Comparison of ENCODE assay signal across 17 mouse cellular contexts in the genomic region with DNA sequence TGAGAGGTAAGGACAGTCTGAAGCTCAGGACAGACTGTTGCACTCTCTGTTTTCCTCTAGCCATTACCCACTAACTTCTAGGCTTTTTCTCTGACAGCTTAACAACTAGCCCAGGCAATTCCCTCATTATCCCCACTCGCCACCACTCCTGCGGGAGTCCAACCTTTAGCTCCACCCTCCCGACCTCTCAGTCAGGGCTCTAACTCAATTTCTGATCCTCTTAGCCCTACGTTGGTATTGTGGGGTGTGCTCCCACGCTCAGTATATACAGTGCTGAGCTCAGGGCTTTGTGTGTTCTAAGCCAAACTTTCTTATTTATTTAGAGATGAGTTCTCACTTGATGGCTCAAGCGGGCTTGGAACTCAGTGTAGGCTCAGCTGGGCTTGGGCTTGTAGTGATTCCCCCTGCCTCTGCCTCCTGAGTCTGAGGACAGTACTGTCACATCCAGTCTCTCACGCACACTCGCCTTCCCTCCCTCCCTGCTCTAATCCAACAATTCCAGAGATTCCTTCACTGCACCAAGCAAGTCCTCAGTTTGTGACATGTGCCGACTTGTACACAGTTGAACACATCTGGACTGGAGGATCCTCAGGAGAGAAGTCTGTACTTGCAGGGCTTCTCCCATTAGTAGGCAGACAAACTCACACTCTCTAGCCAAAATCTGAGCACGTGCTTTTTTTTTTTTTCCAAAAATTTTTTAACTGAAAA. TPM values are rescaled to one million over a fixed set of nuclear protein-coding genes. Genes with fewer than 3 reads are reported as not detected.
DNase-seq lines count a peak whose midpoint lies in the region; ATAC-seq and TF ChIP-seq lines count a peak whose summit lies in the region.
"Had no signal": no experiment of that assay in that cellular context is flagged by ENCODE, and none has a peak within 500 bp of the region (broad histone marks: within the 10 kb centered on the region; RNA-seq: fewer than 3 reads in every experiment).

No protein-coding gene starts in this region.

- ATAC-seq in hindbrain, embryonic 14.5 days (ENCODE audit: low FRiP score) = 0 out of 2 replicates have a peak, but pooled peaks have one; percentile 48
- no peak for ATAC-seq in hindbrain, embryonic 12.5 days (ENCODE audit: low FRiP score)
- peak; percentile 38; the same call in 1 of the 2 replicates for ATAC-seq in midbrain, embryonic 11.5 days (ENCODE audit: low FRiP score)
- ATAC-seq in midbrain, postnatal 0 days (ENCODE audit: low FRiP score) = no peak
- ATAC-seq in embryonic facial prominence, embryonic 11.5 days (replicated peaks; ENCODE audit: insufficient number of reproducible peaks, low FRiP score, low TSS enrichment, low read depth) = 0 out of 2 replicates have a peak, but pooled peaks have one; percentile 27
- ATAC-seq: forebrain, embryonic 14.5 days; hindbrain, embryonic 16.5 days had no signal

- H3K4me2 ChIP-seq in hindbrain, embryonic 14.5 days (replicated peaks) = no peak overlapping the region
- no peak overlapping the region for H3K4me2 ChIP-seq in hindbrain, embryonic 12.5 days (replicated peaks)
- H3K4me2 ChIP-seq in midbrain, embryonic 11.5 days = no peak overlapping the region
- H3K4me2 ChIP-seq in midbrain, postnatal 0 days (ENCODE audit: low read depth, low read length, poor library complexity, severe bottlenecking) = no peak overlapping the region
- no peak overlapping the region for H3K4me2 ChIP-seq in embryonic facial prominence, embryonic 11.5 days (ENCODE audit: low read depth, low read length)
- H3K4me2 ChIP-seq: heart, embryonic 12.5 days had no signal

- WGBS in hindbrain, embryonic 14.5 days = 38% methylated on average over 10 of the region's 10 CpGs
- 46% methylated on average over 10 of the region's 10 CpGs for whole genome bisulfite sequencing in hindbrain, embryonic 12.5 days
- WGBS in midbrain, embryonic 11.5 days = 23% methylated on average over 10 of the region's 10 CpGs
- WGBS in midbrain, postnatal 0 days = 32% methylated on average over 10 of the region's 10 CpGs
- WGBS in embryonic facial prominence, embryonic 11.5 days = 39% methylated on average over 10 of the region's 10 CpGs

- H3K4me1 ChIP-seq in hindbrain, embryonic 14.5 days (replicated peaks; ENCODE audit: control insufficient read depth, insufficient read depth, low read length) = peaks cover 8% of the 10 kb centered on the region; the same call in 1 of the 2 replicates
- peaks cover 13% of the 10 kb centered on the region for H3K4me1 ChIP-seq in hindbrain, embryonic 12.5 days
- peaks cover 9% of the 10 kb centered on the region for H3K4me1 ChIP-seq in midbrain, embryonic 11.5 days (ENCODE audit: control insufficient read depth, insufficient read depth, low read length)
- H3K4me1 ChIP-seq in midbrain, postnatal 0 days (ENCODE audit: insufficient read depth, low read length) = peaks cover 6% of the 10 kb centered on the region; the same call in 1 of the 2 replicates
- H3K4me1 ChIP-seq in embryonic facial prominence, embryonic 11.5 days (ENCODE audit: control insufficient read depth, insufficient read depth, low read length) = peaks cover 2% of the 10 kb centered on the region; the same call in 1 of the 2 replicates

- no peaks in the 10 kb centered on the region for H3K27me3 ChIP-seq in hindbrain, embryonic 14.5 days (ENCODE audit: control insufficient read depth, insufficient read depth, low read length)
- H3K27me3 ChIP-seq in hindbrain, embryonic 12.5 days = no peaks in the 10 kb centered on the region
- H3K27me3 ChIP-seq in midbrain, embryonic 11.5 days (ENCODE audit: control insufficient read depth, insufficient read depth, low read length) = no peaks in the 10 kb centered on the region
- no peaks in the 10 kb centered on the region for H3K27me3 ChIP-seq in midbrain, postnatal 0 days (ENCODE audit: insufficient read depth, low read length)
- no peaks in the 10 kb centered on the region for H3K27me3 ChIP-seq in embryonic facial prominence, embryonic 11.5 days (ENCODE audit: control insufficient read depth, insufficient read depth, low read length)
- H3K27me3 ChIP-seq: heart, embryonic 12.5 days had no signal

- no peaks in the 10 kb centered on the region for H3K36me3 ChIP-seq in hindbrain, embryonic 14.5 days (replicated peaks; ENCODE audit: control insufficient read depth, insufficient read depth)
- no peaks in the 10 kb centered on the region for H3K36me3 ChIP-seq in hindbrain, embryonic 12.5 days
- no peaks in the 10 kb centered on the region for H3K36me3 ChIP-seq in midbrain, embryonic 11.5 days (ENCODE audit: control insufficient read depth, insufficient read depth, low read length)
- no peaks in the 10 kb centered on the region for H3K36me3 ChIP-seq in midbrain, postnatal 0 days (ENCODE audit: insufficient read depth, low read length)
- H3K36me3 ChIP-seq in embryonic facial prominence, embryonic 11.5 days (replicated peaks; ENCODE audit: control insufficient read depth, insufficient read depth, low read depth, low read length) = no peaks in the 10 kb centered on the region

- no peak for TF ChIP-seq CTCF in midbrain, postnatal 0 days (IDR thresholded peaks at IDR 0.05)

- no peak overlapping the region for H3K4me3 ChIP-seq in hindbrain, embryonic 14.5 days (replicated peaks; ENCODE audit: low read length)
- no peak overlapping the region for H3K4me3 ChIP-seq in hindbrain, embryonic 12.5 days
- H3K4me3 ChIP-seq in midbrain, embryonic 11.5 days (ENCODE audit: low read depth, low read length) = no peak overlapping the region
- H3K4me3 ChIP-seq in midbrain, postnatal 0 days (ENCODE audit: low read depth, low read length) = no peak overlapping the region
- H3K4me3 ChIP-seq in embryonic facial prominence, embryonic 11.5 days (ENCODE audit: low read depth, low read length) = no peak overlapping the region
- H3K4me3 ChIP-seq: heart, embryonic 12.5 days had no signal

- no peak overlapping the region for H3K9ac ChIP-seq in hindbrain, embryonic 14.5 days
- no peak overlapping the region for H3K9ac ChIP-seq in hindbrain, embryonic 12.5 days
- H3K9ac ChIP-seq in midbrain, embryonic 11.5 days (ENCODE audit: low read length) = no peak overlapping the region
- no peak overlapping the region for H3K9ac ChIP-seq in midbrain, postnatal 0 days (replicated peaks; ENCODE audit: low read length, poor library complexity, severe bottlenecking)
- no peak overlapping the region for H3K9ac ChIP-seq in embryonic facial prominence, embryonic 11.5 days (replicated peaks; ENCODE audit: low read length)
- H3K9ac ChIP-seq: heart, embryonic 12.5 days had no signal

- H3K9me3 ChIP-seq in hindbrain, embryonic 14.5 days (ENCODE audit: control insufficient read depth, low read length) = no peaks in the 10 kb centered on the region
- H3K9me3 ChIP-seq in hindbrain, embryonic 12.5 days (replicated peaks) = no peaks in the 10 kb centered on the region
- H3K9me3 ChIP-seq in midbrain, embryonic 11.5 days (ENCODE audit: control insufficient read depth, low read length) = no peaks in the 10 kb centered on the region
- H3K9me3 ChIP-seq in midbrain, postnatal 0 days (ENCODE audit: low read length) = no peaks in the 10 kb centered on the region
- H3K9me3 ChIP-seq in embryonic facial prominence, embryonic 11.5 days (replicated peaks; ENCODE audit: control insufficient read depth, low read length) = no peaks in the 10 kb centered on the region

- H3K27ac ChIP-seq in hindbrain, embryonic 14.5 days = no peak overlapping the region
- H3K27ac ChIP-seq in hindbrain, embryonic 12.5 days = no peak overlapping the region
- H3K27ac ChIP-seq in midbrain, embryonic 11.5 days (ENCODE audit: low read depth, low read length) = no peak overlapping the region
- no peak overlapping the region for H3K27ac ChIP-seq in midbrain, postnatal 0 days (ENCODE audit: low read depth, low read length)
- H3K27ac ChIP-seq in embryonic facial prominence, embryonic 11.5 days (replicated peaks; ENCODE audit: low read depth, low read length) = no peak overlapping the region
- H3K27ac ChIP-seq: kidney, postnatal 0 days had no signal

- DNase-seq in hindbrain, embryonic 14.5 days (ENCODE audit: low spot score) = no peak
- no peak for DNase-seq in midbrain, embryonic 11.5 days (ENCODE audit: low spot score, missing footprints)
- DNase-seq in midbrain, postnatal 0 days (ENCODE audit: low spot score) = no peak
- no peak for DNase-seq in embryonic facial prominence, embryonic 11.5 days (ENCODE audit: low spot score)
- no peak for DNase-seq in cerebellum, postnatal 4 days (ENCODE audit: low spot score in 2 of 2)
- DNase-seq in cerebellum, postnatal 14 days = no peak
- DNase-seq: adrenal gland, adult 8-10 months; layer of hippocampus, postnatal 36 days; liver; lung, postnatal 10 days; right cerebral cortex, postnatal 25 days; thymus, postnatal 25 days had no signal

RNA-seq across cellular contexts. Expression of a gene that starts 11.1 kb away (rescaled TPM):
- 147 and 159 TPM in 2 replicates for polyA plus RNA-seq in hindbrain, embryonic 14.5 days (2014; fragmentation: Nextera tagmentation; extraction: Ambion mirVana)
- polyA plus RNA-seq in hindbrain, embryonic 12.5 days (2016; fragmentation: Nextera tagmentation; extraction: Ambion mirVana) = 71.5 and 77.7 TPM in 2 replicates
- 57.4 and 63.1 TPM in 2 replicates for polyA plus RNA-seq in midbrain, embryonic 11.5 days (2014; fragmentation: Nextera tagmentation; extraction: Ambion mirVana)
- total RNA-seq in midbrain, postnatal 0 days (2014; rRNA removed) = 121 and 230 TPM in 2 replicates
- 170 and 179 TPM in 2 replicates for polyA plus RNA-seq in midbrain, postnatal 0 days (2015; fragmentation: Nextera tagmentation; extraction: Ambion mirVana)
- polyA plus RNA-seq in embryonic facial prominence, embryonic 11.5 days (2014; fragmentation: Nextera tagmentation; extraction: Ambion mirVana) = 13.3 and 18.9 TPM in 2 replicates

RNA-seq across cellular contexts. Expression of a gene that starts 11.6 kb away (rescaled TPM):
- polyA plus RNA-seq in hindbrain, embryonic 14.5 days (2014; fragmentation: Nextera tagmentation; extraction: Ambion mirVana) = 37.3 and 37.7 TPM in 2 replicates
- 42.9 and 44.7 TPM in 2 replicates for polyA plus RNA-seq in hindbrain, embryonic 12.5 days (2016; fragmentation: Nextera tagmentation; extraction: Ambion mirVana)
- 27.7 and 32.8 TPM in 2 replicates for polyA plus RNA-seq in midbrain, embryonic 11.5 days (2014; fragmentation: Nextera tagmentation; extraction: Ambion mirVana)
- total RNA-seq in midbrain, postnatal 0 days (2014; rRNA removed) = 33.9 and 38.4 TPM in 2 replicates
- polyA plus RNA-seq in midbrain, postnatal 0 days (2015; fragmentation: Nextera tagmentation; extraction: Ambion mirVana) = 13.7 and 16.9 TPM in 2 replicates
- polyA plus RNA-seq in embryonic facial prominence, embryonic 11.5 days (2014; fragmentation: Nextera tagmentation; extraction: Ambion mirVana) = 46.8 and 47.3 TPM in 2 replicates

Comparison
In these comparisons a context has a peak if more than half of its experiments do, and no peak if none do; other contexts are left out.
1. ATAC-seq: peak in hindbrain, embryonic 14.5 days (single experiment), midbrain, embryonic 11.5 days (single experiment) and embryonic facial prominence, embryonic 11.5 days (single experiment); none in hindbrain, embryonic 12.5 days (single experiment) and midbrain, postnatal 0 days (single experiment).